Mouse (Mus musculus): ENCODE measurements around the gene Galnt7.
A peak's percentile ranks its signal among the peaks of the same experiment; 100 is the strongest.
"Not testable (repeated sequence)": the region's sequence is repeated elsewhere in the genome, so short reads cannot be mapped to it uniquely, and the experiment has no call there.

Gene Galnt7

GRCm38 (mm10) chr8:57540110-57540838 is 112.6 kb downstream of the Galnt7 start:
- DNase-seq (ENCODE audit: low read depth in 1 of 2, low spot score in 2 of 2), result peak in 1 of 2 experiments; percentile 29

GRCm38 (mm10) chr8:57538601-57539000 is 114.2 kb downstream of the Galnt7 start:
- DNase-seq (ENCODE audit: low read depth in 1 of 2, low spot score in 2 of 2), result no peak

- DNase-seq (ENCODE audit: low read depth in 1 of 2, low spot score in 2 of 2), result no peak
Measured at GRCm38 (mm10) chr8:57536167-57536566, 116.7 kb downstream of the Galnt7 start.

- no peak for DNase-seq (ENCODE audit: low read depth in 1 of 2, low spot score in 2 of 2)
Measured at GRCm38 (mm10) chr8:57534495-57534894, 118.3 kb downstream of the Galnt7 start.

- DNase-seq (ENCODE audit: low read depth in 1 of 2, low spot score in 2 of 2), result no peak
Measured at GRCm38 (mm10) chr8:57533106-57533505, 119.7 kb downstream of the Galnt7 start.

GRCm38 (mm10) chr8:57532223-57532622 is 120.6 kb downstream of the Galnt7 start:
- no peak for DNase-seq (ENCODE audit: low read depth in 1 of 2, low spot score in 2 of 2)

GRCm38 (mm10) chr8:57530666-57531349 is 122.0 kb downstream of the Galnt7 start:
- DNase-seq (ENCODE audit: low read depth in 1 of 2, low spot score in 2 of 2), result peak; percentile 42 to 71

- DNase-seq (ENCODE audit: low read depth in 1 of 2, low spot score in 2 of 2), result no peak
Measured at GRCm38 (mm10) chr8:57530238-57530637, 122.6 kb downstream of the Galnt7 start.

GRCm38 (mm10) chr8:57528036-57528435 is 124.8 kb downstream of the Galnt7 start:
- DNase-seq (ENCODE audit: low read depth in 1 of 2, low spot score in 2 of 2), result no peak

GRCm38 (mm10) chr8:57520186-57520786 is 132.5 kb downstream of the Galnt7 start:
- DNase-seq (ENCODE audit: low read depth in 1 of 2, low spot score in 2 of 2), result no peak

GRCm38 (mm10) chr8:57517723-57518122 is 135.1 kb downstream of the Galnt7 start:
- DNase-seq (ENCODE audit: low read depth in 1 of 2, low spot score in 2 of 2), result no peak

GRCm38 (mm10) chr8:57516685-57517084 is 136.1 kb downstream of the Galnt7 start:
- not testable (repeated sequence) for DNase-seq (ENCODE audit: low read depth in 1 of 2, low spot score in 2 of 2)

- DNase-seq (ENCODE audit: low read depth in 1 of 2, low spot score in 2 of 2), result not testable (repeated sequence)
Measured at GRCm38 (mm10) chr8:57513178-57513661, 139.6 kb downstream of the Galnt7 start.

- no peak for DNase-seq (ENCODE audit: low read depth in 1 of 2, low spot score in 2 of 2)
Measured at GRCm38 (mm10) chr8:57512141-57513056, 140.4 kb downstream of the Galnt7 start.

- peak; percentile 99 to 100 for DNase-seq (ENCODE audit: low read depth in 1 of 2, low spot score in 2 of 2)
Measured at GRCm38 (mm10) chr8:57511316-57512118, 141.3 kb downstream of the Galnt7 start, which contains the start of gene Hmgb2. Gene Hmgb2, plus strand, starts transcription at chr8:57511907.

GRCm38 (mm10) chr8:57510791-57511315 is 142.0 kb downstream of the Galnt7 start:
- DNase-seq (ENCODE audit: low read depth in 1 of 2, low spot score in 2 of 2), result no peak

GRCm38 (mm10) chr8:57508657-57509056 is 144.2 kb downstream of the Galnt7 start:
- DNase-seq (ENCODE audit: low read depth in 1 of 2, low spot score in 2 of 2), result no peak

GRCm38 (mm10) chr8:57507556-57508063 is 145.2 kb downstream of the Galnt7 start:
- no peak for DNase-seq (ENCODE audit: low read depth in 1 of 2, low spot score in 2 of 2)

GRCm38 (mm10) chr8:57505500-57505899 is 147.3 kb downstream of the Galnt7 start:
- DNase-seq (ENCODE audit: low read depth in 1 of 2, low spot score in 2 of 2), result not testable (repeated sequence)

Data from monocyte, adult 2 months (primary cell).